Mouse (Mus musculus) naive thymus-derived CD4-positive, alpha-beta T cell, adult 5 months (primary cell): ENCODE results near the gene Pla2g4f. TPM values are rescaled to one million over a fixed set of nuclear protein-coding genes. Genes with fewer than 3 reads are reported as not detected.

ENCODE experiments used
- polyA plus RNA-seq: library from polyadenylated mRNA; unstranded; fragments of 100-300 nt; shearing (Covaris generic); gene quantifications from one replicate; pipeline ENCODE4 v1.2.1, GENCODE M21; 2017

Gene Pla2g4f
- 0.19 TPM for polyA plus RNA-seq

GRCm38 (mm10) chr2:120313976-120314375, at the start of gene Pla2g4f:
Gene Pla2g4f, minus strand, starts transcription at chr2:120314165.

GRCm38 (mm10) chr2:120352682-120353646, 39.0 kb upstream of the Pla2g4f start, which contains the start of gene Vps39:
Gene Vps39, minus strand, starts transcription at chr2:120353137.

GRCm38 (mm10) chr2:120288995-120289394, 25.0 kb downstream of the Pla2g4f start, which contains the start of gene Pla2g4d:
Gene Pla2g4d, minus strand, starts transcription at chr2:120289197.

Other genes with a start within 250 kb of the Pla2g4f start
- 15.6 TPM for gene Ehd4, start 159.6 kb downstream of the Pla2g4f start, polyA plus RNA-seq
- not detected for gene Pla2g4e, start 68.8 kb downstream of the Pla2g4f start, polyA plus RNA-seq
- not detected for gene Pla2g4d, start 25.0 kb downstream of the Pla2g4f start, polyA plus RNA-seq
- gene Vps39, start 39.0 kb upstream of the Pla2g4f start, polyA plus RNA-seq: 40.7 TPM
- gene Ganc, start 89.7 kb upstream of the Pla2g4f start, polyA plus RNA-seq: 19.6 TPM
- gene Tmem87a, start 89.9 kb upstream of the Pla2g4f start, polyA plus RNA-seq: 25.7 TPM
- gene Capn3, start 141.9 kb upstream of the Pla2g4f start, polyA plus RNA-seq: 1.9 TPM
- 63.2 TPM for gene Zfp106, start 249.7 kb upstream of the Pla2g4f start, polyA plus RNA-seq